Mouse (Mus musculus): ENCODE results near the gene Serpinb1c. TPM values are rescaled to one million over a fixed set of nuclear protein-coding genes. Genes with fewer than 3 reads are reported as not detected.

The Serpinb1c gene
- total RNA-seq (2023): not detected

GRCm38 (mm10) chr13:32898111-32898510 is at the start of gene Serpinb1c:
Serpinb1c (minus strand) TSS chr13:32898211.

DNA sequence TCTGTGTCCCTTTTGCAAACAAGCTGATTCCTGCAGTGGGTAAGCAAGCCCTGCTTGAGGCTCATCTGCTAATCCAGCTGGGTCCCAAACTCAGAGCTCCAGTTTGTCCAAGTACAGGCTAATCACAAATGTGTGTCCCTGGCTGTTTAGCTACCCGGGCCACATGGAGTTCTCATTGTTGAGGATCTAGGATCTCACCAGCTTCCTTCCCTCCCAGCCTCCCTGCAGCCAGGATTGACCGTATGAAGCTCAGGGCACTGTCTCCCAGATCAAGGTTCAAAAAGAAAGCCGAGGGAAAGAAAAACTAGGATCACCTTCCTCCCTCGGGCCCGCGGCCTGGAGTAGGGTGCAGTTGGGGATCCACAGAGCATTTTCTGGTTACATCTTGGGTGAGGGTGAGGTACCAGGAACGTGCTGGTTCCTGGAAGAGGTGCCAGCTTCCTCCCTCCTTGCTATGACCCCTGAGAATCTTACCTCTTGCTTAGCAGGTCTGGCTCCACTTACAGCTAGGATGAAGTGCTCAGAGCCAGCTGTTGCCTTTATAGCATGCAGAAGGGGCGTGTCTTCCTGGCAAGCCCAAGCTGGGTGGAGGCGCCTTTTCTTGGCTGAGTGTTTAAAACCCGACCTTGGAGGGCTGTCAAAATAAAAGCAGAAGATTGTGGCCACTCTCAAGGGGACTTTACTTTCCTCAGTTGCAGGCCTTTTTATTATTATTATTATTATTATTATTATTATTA is 47.2 kb downstream of the Serpinb1c start, which contains the start of gene Serpinb1a:
Serpinb1a (minus strand) TSS at position 518 of the 737 bp plus-strand sequence.

Other genes with a start within 250 kb of the Serpinb1c start
- not detected for gene Mylk4, start 114.3 kb downstream of the Serpinb1c start, total RNA-seq (2023)
- gene Wrnip1, start 96.2 kb downstream of the Serpinb1c start, total RNA-seq (2023): 37.5 TPM
- gene D930007J09Rik, start 95.4 kb downstream of the Serpinb1c start, total RNA-seq (2023): not detected
- 26.0 TPM for gene Serpinb1a, start 47.0 kb downstream of the Serpinb1c start, total RNA-seq (2023)
- 6.1 TPM for gene Serpinb6b, start 67.0 kb upstream of the Serpinb1c start, total RNA-seq (2023)
- gene Serpinb9, start 105.0 kb upstream of the Serpinb1c start, total RNA-seq (2023): 5.4 TPM
- gene Serpinb9b, start 129.2 kb upstream of the Serpinb1c start, total RNA-seq (2023): not detected
- gene Serpinb1b, start 180.4 kb upstream of the Serpinb1c start, total RNA-seq (2023): not detected